Mouse (Mus musculus): Measurements from ENCODE around the gene Spn.

GRCm38 (mm10) chr7:127093914-127094313 lies 43.7 kb downstream of the Spn start:
- no peak for TF ChIP-seq REST (IDR thresholded peaks at IDR 0.05; ENCODE audit: insufficient read depth, insufficient read length)
- no peak for TF ChIP-seq MAX (IDR thresholded peaks at IDR 0.05; ENCODE audit: low read depth)
- no peak for TF ChIP-seq POLR2A (IDR thresholded peaks at IDR 0.05; ENCODE audit: insufficient read length, low read depth)
- TF ChIP-seq USF1 (IDR thresholded peaks at IDR 0.05; ENCODE audit: low read depth), result no peak
- TF ChIP-seq MYOD1 (IDR thresholded peaks at IDR 0.05; ENCODE audit: control insufficient read depth in 1 of 3, insufficient read length in 2 of 3, low read depth in 2 of 3), result no peak
- TF ChIP-seq POLR2AphosphoS2 (IDR thresholded peaks at IDR 0.05; ENCODE audit: insufficient read length, low read depth), result no peak
- TF ChIP-seq TCF12 (IDR thresholded peaks at IDR 0.05; ENCODE audit: insufficient read depth, poor library complexity, severe bottlenecking), result no peak
- TF ChIP-seq SRF (IDR thresholded peaks at IDR 0.05; ENCODE audit: control insufficient read depth, insufficient read length, low read depth), result no peak
- no peak for TF ChIP-seq MYOG (IDR thresholded peaks at IDR 0.05; ENCODE audit: control insufficient read depth in 1 of 3, insufficient read depth in 1 of 3, insufficient read length in 2 of 3, low read depth in 2 of 3)
- TF ChIP-seq E2F4 (IDR thresholded peaks at IDR 0.05; ENCODE audit: insufficient read depth), result no peak
